Mouse (Mus musculus) liver, postnatal 0 days (tissue): ENCODE measurements at regions not wholly inside any gene's neighbourhood (a gene's known extent, or its start where the extent isn't known, plus 50 kb on each side); places are given as distances from the start of the nearest gene placed in this dataset.

Source experiments
- CTCF ChIP-seq: sonication (generic); IDR thresholded peaks from 2 replicates; pipeline ENCODE4 v1.5.1; 2016; ENCODE audit warnings: antibody characterized with exemption, low read depth
- EP300 ChIP-seq: IDR thresholded peaks from 2 replicates; pipeline ENCODE4 v1.6.1; 2016; ENCODE audit warnings: antibody characterized with exemption, low read depth, mild to moderate bottlenecking

GRCm38 (mm10) chr6:93586871-93587270 lies 643.6 kb upstream of the Adamts9 start:
- no peak for TF ChIP-seq CTCF
- TF ChIP-seq EP300: no peak
